Mouse (Mus musculus): ENCODE measurements around the gene Tpbg.

DNA sequence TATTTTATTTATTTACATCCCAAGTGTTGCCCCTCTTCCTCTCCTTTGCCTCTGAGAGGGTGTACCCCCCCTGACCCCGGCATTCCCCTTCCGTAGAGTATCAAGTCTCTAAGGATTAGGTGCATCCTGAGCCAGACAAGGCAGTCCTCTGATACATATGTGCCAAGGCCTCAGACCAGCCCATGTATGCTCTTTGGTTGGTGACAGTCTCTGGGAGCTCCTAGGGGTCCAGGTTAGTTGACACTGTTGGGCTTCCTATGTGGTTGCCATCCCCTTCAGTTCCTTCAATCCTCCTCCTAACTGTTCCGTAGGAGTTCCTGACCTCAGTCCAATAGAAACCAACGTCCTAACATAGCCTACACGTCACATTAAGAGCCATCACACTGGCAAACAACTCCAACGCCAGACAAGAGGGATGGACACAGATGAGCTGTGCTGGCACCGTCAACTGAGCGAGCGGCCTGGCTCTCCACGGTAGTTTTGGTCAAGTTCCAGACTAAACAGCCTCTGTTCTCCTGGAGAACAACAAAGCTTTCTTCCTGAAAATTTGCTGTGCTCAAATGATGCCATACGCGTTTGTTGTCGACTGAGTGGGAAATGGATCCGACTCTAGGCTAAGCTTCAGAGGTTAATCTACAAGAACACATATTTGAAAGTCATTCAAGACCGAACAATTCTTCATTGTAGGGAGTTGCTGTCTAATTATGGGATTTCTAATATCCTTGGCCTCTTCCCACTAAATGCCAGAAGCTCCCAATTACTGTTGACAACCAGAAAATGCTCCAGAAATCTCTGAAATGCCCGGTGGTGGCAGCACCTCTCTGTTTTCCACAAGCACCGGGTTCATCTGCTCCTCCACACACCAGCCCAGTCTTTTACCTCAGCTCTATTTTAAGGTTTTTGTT, 6.4 kb upstream of the Tpbg start:
- no peak for TF ChIP-seq CTCF (IDR thresholded peaks at IDR 0.05; ENCODE audit: low read depth)
- no peak for TF ChIP-seq EP300 (IDR thresholded peaks at IDR 0.05; ENCODE audit: low read depth)

Measured in liver, postnatal 0 days (tissue).